Mouse (Mus musculus) hindbrain, embryonic 11.5 days (tissue): ENCODE data around the gene Glt6d1. TPM values are rescaled to one million over a fixed set of nuclear protein-coding genes. Genes with fewer than 3 reads are reported as not detected.
"Not testable (repeated sequence)": the region's sequence is repeated elsewhere in the genome, so short reads cannot be mapped to it uniquely, and the experiment has no call there.

Experiments
- ATAC-seq: fragments of 200-750 bp; cut with Nextera tagmentation; 2 replicates; pipeline ENCODE4 v1.8.0; 2017; ENCODE audit warnings: mild to moderate bottlenecking, moderate TSS enrichment, moderate library complexity; ENCODE audit not compliant: low FRiP score
- DNase-seq: peaks from one replicate; pipeline ENCODE4 v3.0.0-alpha.2; 2015; ENCODE audit warnings: low spot score
- H3K27ac ChIP-seq: fragments of 300-500 bp; sonication (generic); 2 replicates; pipeline ENCODE4 v1.5.1; 2014; ENCODE audit warnings: mild to moderate bottlenecking, low read depth, low read length
- H3K27me3 ChIP-seq: fragments of 300-500 bp; sonication (generic); 2 replicates; pipeline ENCODE4 v1.6.1; 2014; ENCODE audit warnings: mild to moderate bottlenecking, low read length, moderate library complexity, mixed read lengths; ENCODE audit not compliant: control insufficient read depth, insufficient read depth
- H3K36me3 ChIP-seq: fragments of 300-500 bp; sonication (generic); 2 replicates; pipeline ENCODE4 v1.6.1; 2014; ENCODE audit warnings: mild to moderate bottlenecking, low read length, moderate library complexity, mixed read lengths; ENCODE audit not compliant: control insufficient read depth, insufficient read depth
- H3K4me1 ChIP-seq: fragments of 300-500 bp; sonication (generic); replicated peaks from 2 replicates; pipeline ENCODE4 v1.6.1; 2014; ENCODE audit warnings: low read length, mixed read lengths; ENCODE audit not compliant: control insufficient read depth, insufficient read depth
- H3K4me2 ChIP-seq: fragments of 300-500 bp; sonication (generic); replicated peaks from 2 replicates; pipeline ENCODE4 v1.6.1; 2014; ENCODE audit warnings: mild to moderate bottlenecking, low read depth, low read length
- H3K4me3 ChIP-seq: fragments of 300-500 bp; sonication (generic); 2 replicates; pipeline ENCODE4 v1.5.1; 2014; ENCODE audit warnings: low read depth, low read length
- H3K9ac ChIP-seq: fragments of 300-500 bp; sonication (generic); 2 replicates; pipeline ENCODE4 v1.6.1; 2014; ENCODE audit warnings: low read depth, low read length
- H3K9me3 ChIP-seq: fragments of 300-500 bp; sonication (generic); 2 replicates; pipeline ENCODE4 v1.6.1; 2016; ENCODE audit warnings: low read length; ENCODE audit not compliant: control insufficient read depth
- WGBS: fragments of 180-500 bp; shearing (Covaris S2); extraction: QIAGEN DNeasy Blood & Tissue Kit; methylation state at CpG from one replicate; pipeline ENCODE4 v1.1.7; 2014; 5-methylcytosine and 5-hydroxymethylcytosine counted together
- polyA plus RNA-seq: library from polyadenylated mRNA; unstranded; fragments of >200 nt; fragmentation: Nextera tagmentation; extraction: Ambion mirVana; gene quantifications from 2 replicates; pipeline ENCODE4 v1.2.1, GENCODE M21; 2014

Glt6d1 gene
- polyA plus RNA-seq: not detected in 2 replicates

DNA sequence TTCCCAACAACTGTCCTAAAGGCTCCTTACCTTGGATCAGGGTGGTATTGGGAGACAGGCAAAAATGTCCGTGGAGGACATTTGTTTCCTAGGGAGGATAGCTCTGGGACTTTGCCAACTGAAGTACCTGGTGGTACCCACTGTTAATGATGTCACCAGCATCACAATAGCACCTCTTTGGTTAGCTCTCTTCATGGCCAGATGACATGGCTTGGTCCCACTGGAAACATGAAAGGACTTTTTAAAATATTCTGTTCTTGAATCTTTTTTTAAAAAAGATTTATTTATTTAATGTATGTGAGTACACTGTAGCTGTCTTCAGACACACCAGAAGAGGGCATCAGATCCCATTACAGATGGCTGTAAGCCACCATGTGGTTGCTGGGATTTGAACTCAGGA is at the start of gene Glt6d1:
Glt6d1 (minus strand) TSS at position 101 of the 400 bp plus-strand sequence.
- 82% methylated on average over 1 of the region's 1 CpGs for WGBS
- H3K4me1 ChIP-seq, H3K9ac ChIP-seq, ATAC-seq, H3K9me3 ChIP-seq, H3K4me3 ChIP-seq, H3K36me3 ChIP-seq, H3K27ac ChIP-seq, DNase-seq, H3K27me3 ChIP-seq, H3K4me2 ChIP-seq: not testable (repeated sequence)

DNA sequence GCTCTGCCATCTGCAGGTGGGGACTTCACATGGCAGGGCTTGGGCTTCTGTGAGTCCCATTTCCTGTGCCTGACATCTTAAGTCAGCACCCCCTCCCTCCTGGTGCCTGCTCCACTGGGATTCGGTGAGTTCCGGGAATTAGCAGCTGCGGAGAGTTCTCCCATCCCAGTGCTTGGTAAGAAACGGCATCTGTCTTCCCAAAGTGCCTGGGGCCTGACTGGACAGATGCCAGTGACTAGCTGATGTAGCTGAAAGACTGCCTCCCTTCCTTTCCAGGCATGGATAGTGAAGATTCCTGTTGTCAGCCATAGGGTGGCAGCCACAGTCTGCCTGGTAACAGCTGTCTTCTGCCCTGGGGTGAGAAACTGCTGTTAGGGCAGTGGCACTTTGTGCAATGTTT is 49.8 kb upstream of the Glt6d1 start:
- H3K4me1 ChIP-seq: no peaks in the 10 kb centered on the region
- H3K4me2 ChIP-seq: no peak overlapping the region
- no peaks in the 10 kb centered on the region for H3K9me3 ChIP-seq
- no peak overlapping the region for H3K4me3 ChIP-seq
- 21% methylated on average over 4 of the region's 4 CpGs for WGBS
- no peak overlapping the region for H3K9ac ChIP-seq
- ATAC-seq (no peak), DNase-seq (peak; percentile 25)
- no peaks in the 10 kb centered on the region for H3K36me3 ChIP-seq
- H3K27ac ChIP-seq: no peak overlapping the region
- H3K27me3 ChIP-seq: peaks cover 15% of the 10 kb centered on the region; the same call in 1 of the 2 replicates

DNA sequence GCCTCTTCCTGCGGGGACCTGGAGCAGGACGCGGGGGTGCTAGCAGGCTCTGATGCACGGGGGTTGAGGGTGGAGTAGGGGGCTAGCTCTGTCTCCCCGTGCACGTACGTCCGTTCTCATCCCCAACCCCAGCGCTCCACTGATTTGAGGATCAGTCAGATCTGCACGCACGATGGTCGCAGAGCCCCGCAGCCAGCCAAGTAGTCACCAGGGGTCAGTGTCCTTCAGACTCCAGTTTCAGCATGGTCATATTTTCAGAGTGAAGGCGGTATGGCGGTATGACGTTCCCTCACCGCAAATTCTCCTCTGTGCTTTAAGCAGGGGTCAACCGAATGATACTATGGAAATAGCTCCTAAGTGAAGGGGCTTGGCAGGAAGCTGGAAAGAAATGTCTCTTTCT is 48.6 kb upstream of the Glt6d1 start:
- Histone ChIP-seq H3K27me3 (peaks cover 15% of the 10 kb centered on the region; the same call in 1 of the 2 replicates), H3K27ac (no peak overlapping the region), H3K9me3 (no peaks in the 10 kb centered on the region), H3K4me3 (peak overlapping the region; percentile 48), H3K4me2 (peak overlapping the region; percentile 98), H3K4me1 (no peaks in the 10 kb centered on the region), H3K9ac (no peak overlapping the region), H3K36me3 (no peaks in the 10 kb centered on the region)
- DNase-seq (peak; percentile 37), ATAC-seq (no peak)
- 6% methylated on average over 18 of the region's 18 CpGs for WGBS

DNA sequence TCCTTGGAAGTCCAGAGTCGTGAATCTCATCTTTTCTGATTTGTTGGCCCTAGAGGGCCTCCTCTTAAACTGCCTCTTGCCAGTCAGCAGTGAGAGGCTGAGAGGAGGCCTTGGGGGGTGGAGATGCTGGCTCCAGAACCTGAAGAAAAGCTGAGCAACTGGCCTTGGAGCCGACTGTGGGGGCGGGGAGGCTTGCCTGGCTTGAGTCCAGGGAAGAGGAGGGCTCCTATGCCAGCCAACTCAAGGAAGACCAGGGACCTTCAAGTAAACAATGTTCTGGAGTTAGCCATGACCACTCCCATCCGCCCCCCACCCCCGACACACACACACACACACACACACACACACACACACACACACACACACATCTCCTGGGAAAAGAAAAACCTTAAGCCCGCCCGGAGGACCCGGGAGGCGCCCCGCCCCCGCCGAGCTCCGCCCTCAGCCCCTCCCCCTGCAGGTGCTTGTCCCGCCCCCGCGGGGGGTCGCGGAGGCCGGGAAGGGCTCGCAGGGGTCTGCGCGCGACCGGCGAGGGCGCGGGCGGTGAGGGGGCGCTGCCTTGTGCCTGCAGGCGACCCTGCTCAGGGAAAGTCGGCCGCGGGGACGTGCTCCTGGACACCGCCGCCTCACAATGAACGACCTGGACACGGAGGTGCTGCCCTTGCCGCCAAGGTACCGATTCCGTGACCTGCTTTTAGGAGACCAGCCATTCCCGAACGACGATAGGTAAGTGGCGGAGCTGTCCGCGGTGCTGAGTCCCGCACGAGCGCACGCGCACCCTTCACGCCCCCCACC is 47.9 kb upstream of the Glt6d1 start, which contains the start of gene Kcnt1:
Kcnt1 (plus strand) TSS at position 398 of the 795 bp plus-strand sequence.
- H3K4me1 ChIP-seq: no peaks in the 10 kb centered on the region
- ATAC-seq (0 out of 2 replicates have a peak, but pooled peaks have one; percentile 35), DNase-seq (peak; percentile 55)
- H3K9me3 ChIP-seq: no peaks in the 10 kb centered on the region
- under 1% methylated on average over 30 of the region's 53 CpGs for WGBS
- peak within 1 kb of the TSS; percentile 98 for H3K4me2 ChIP-seq
- H3K36me3 ChIP-seq: no peaks in the 10 kb centered on the region
- H3K27me3 ChIP-seq: peaks cover 15% of the 10 kb centered on the region; the same call in 1 of the 2 replicates
- no peak within 1 kb of the TSS for H3K27ac ChIP-seq
- peak within 1 kb of the TSS; percentile 48 for H3K4me3 ChIP-seq
- H3K9ac ChIP-seq: no peak within 1 kb of the TSS

DNA sequence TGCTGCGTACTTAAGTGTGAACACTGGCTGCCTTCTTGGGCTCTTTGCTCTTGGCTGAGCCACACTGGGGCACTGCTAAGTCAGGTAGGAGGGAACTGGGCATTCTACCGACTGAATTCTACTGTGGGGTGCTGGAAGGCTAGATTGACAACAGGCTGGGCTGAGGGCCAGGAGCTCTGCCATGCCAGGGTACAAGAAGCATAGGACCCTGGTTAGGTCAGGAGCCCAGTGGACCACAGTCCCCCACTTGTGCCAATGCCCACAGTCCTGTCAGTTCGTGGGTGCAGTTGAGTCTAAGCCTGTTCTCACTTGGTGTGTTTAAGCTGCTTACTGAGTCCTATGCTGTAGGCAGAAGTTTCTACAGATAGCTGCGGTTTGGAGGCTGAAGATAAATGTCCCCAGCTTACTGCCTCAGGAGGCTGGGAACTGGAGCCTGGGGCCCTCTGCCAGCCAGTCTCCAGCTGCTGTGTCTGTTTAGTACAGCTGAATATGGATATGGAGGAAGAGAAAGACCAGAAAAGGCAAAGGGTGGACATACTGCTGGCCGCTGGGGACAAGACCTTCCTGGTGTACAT is 47.1 kb upstream of the Glt6d1 start:
- Histone ChIP-seq H3K9me3 (no peaks in the 10 kb centered on the region), H3K4me3 (no peak overlapping the region), H3K27ac (no peak overlapping the region), H3K36me3 (no peaks in the 10 kb centered on the region), H3K4me2 (no peak overlapping the region), H3K27me3 (peaks cover 15% of the 10 kb centered on the region; the same call in 1 of the 2 replicates), H3K9ac (no peak overlapping the region), H3K4me1 (no peaks in the 10 kb centered on the region)
- 70% methylated on average over 5 of the region's 5 CpGs for WGBS
- no peak for DNase-seq
- ATAC-seq: no peak

DNA sequence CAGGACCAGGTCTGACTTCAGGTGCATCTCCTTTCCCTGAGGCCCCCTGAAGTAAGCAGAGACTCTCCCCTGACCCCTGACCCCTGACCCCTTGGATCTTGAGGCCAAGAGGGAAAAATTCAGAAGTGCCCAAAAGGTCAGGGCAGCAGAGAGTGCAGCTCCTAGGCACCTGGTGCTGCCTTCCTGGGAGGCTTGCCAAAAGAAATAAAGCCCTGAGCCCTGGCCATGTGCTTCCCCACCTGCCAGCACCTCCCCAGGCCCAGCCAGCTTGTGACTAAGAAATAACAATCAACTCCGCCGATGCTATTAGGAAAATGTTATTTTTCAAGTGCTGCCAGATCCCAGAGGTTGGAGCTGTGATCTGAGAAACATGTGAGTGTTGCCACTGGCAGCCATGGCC is 46.4 kb upstream of the Glt6d1 start:
- WGBS: 84% methylated on average over 2 of the region's 2 CpGs
- ATAC-seq: no peak
- H3K4me1 ChIP-seq: no peaks in the 10 kb centered on the region

DNA sequence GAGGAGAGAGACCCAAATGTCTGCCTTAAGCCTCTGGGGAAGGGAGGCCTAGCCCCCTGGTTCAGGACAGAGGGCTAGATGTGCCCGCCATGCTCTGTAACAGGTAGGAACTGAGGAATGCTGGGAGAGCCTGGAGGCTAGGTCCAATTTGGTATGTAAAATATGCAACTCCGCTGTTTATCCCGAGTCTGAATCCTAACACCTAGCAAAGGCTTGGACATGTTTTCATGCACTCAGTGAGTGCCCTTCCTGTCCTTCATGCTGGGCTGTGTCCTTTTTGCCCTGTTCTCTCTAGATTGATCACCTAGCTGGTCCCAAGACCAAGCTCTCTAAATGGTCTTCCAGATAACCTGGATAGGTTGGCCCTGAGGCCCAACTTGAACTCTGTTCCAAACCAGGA is 44.2 kb upstream of the Glt6d1 start:
- H3K9ac ChIP-seq: no peak overlapping the region
- ATAC-seq: no peak
- 91% methylated on average over 3 of the region's 3 CpGs for WGBS
- peaks cover 9% of the 10 kb centered on the region; the same call in 1 of the 2 replicates for H3K27me3 ChIP-seq
- no peak overlapping the region for H3K4me2 ChIP-seq
- no peak for DNase-seq
- H3K9me3 ChIP-seq: no peaks in the 10 kb centered on the region
- H3K4me1 ChIP-seq: no peaks in the 10 kb centered on the region
- no peaks in the 10 kb centered on the region for H3K36me3 ChIP-seq
- H3K4me3 ChIP-seq: no peak overlapping the region
- H3K27ac ChIP-seq: no peak overlapping the region

More for the DNA sequence above, 46.4 kb upstream of the Glt6d1 start:
- Histone ChIP-seq H3K27ac (no peak overlapping the region), H3K36me3 (no peaks in the 10 kb centered on the region), H3K4me2 (no peak overlapping the region), H3K4me3 (no peak overlapping the region), H3K27me3 (peaks cover 15% of the 10 kb centered on the region; the same call in 1 of the 2 replicates), H3K9ac (no peak overlapping the region), H3K9me3 (no peaks in the 10 kb centered on the region)
- no peak for DNase-seq

DNA sequence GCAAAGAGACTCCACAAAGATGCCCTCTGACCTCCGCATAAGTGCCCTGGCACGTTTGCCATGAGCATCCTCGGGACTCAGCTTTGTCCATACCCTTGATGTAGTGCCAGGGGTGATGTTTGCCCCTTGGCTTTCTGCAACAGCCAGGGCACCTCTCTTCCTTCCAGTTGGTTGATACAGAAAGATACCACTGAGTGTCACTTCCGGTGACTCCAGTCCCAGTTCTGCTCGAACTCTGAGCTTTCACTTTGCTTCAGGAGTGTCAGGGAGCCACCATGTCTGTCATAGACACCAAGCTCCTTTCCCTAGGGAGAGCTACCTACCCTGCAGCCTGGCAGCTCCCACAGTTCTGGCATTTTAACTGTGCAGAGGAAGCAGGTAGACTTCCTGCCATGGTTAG is 38.4 kb upstream of the Glt6d1 start:
- Histone ChIP-seq H3K4me2 (no peak overlapping the region), H3K9ac (no peak overlapping the region), H3K4me3 (no peak overlapping the region), H3K27me3 (no peaks in the 10 kb centered on the region), H3K27ac (no peak overlapping the region), H3K36me3 (no peaks in the 10 kb centered on the region), H3K4me1 (no peaks in the 10 kb centered on the region), H3K9me3 (no peaks in the 10 kb centered on the region)
- DNase-seq (no peak), ATAC-seq (no peak)
- 90% methylated on average over 5 of the region's 5 CpGs for WGBS
